Mouse (Mus musculus): ENCODE measurements at regions not wholly inside any gene's neighbourhood (a gene's known extent, or its start where the extent isn't known, plus 50 kb on each side); places are given as distances from the start of the nearest gene placed in this dataset.

- DNase-seq, result peak; percentile 17 to 19
These were observed 253.4 kb upstream of the Amot start for GRCm38 (mm10) chrX:145758406-145758805.

DNA sequence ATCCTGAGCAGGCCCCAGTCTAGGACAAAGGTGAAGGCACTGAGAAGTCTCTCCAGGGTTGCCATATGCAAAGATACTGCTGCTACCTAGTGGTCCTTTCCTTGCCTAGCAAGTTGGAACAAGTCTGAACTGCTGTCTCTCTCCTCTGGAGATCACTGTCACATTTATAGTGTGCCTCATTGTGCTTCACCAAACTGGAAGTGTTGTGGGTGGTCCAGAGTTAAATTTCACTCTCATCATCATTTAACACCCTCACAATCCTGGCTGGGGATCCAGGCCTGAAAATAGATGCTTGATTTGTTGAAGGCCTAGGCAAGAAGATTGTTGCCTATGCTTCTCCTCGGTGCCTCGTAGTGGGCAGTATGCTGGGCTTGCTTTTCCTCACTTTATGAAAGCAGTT lies 248.4 kb upstream of the Amot start:
- no peak for DNase-seq
